Mouse (Mus musculus): ENCODE results near the gene Olfr12. TPM values are rescaled to one million over a fixed set of nuclear protein-coding genes. Genes with fewer than 3 reads are reported as not detected.
A peak's percentile ranks its signal among the peaks of the same experiment; 100 is the strongest.

Gene Olfr12
- polyA plus RNA-seq, 1 experiment, result not detected

- H3K4me3 ChIP-seq (ENCODE audit: insufficient read depth, low read depth, low read length), result no peak overlapping the region
- 68% methylated on average over 4 of the region's 4 CpGs for WGBS
- TF ChIP-seq POLR2A (IDR thresholded peaks at IDR 0.05; ENCODE audit: low read depth, low read length) (no peak), CTCF (conservative IDR thresholded peaks at IDR 0.05; ENCODE audit: insufficient read depth, insufficient read length, low read depth, low read length) (no peak)
- no peak overlapping the region for H3K27ac ChIP-seq (ENCODE audit: insufficient read depth, low read depth, low read length)
- no peaks in the 10 kb centered on the region for H3K27me3 ChIP-seq (replicated peaks; ENCODE audit: control insufficient read depth, insufficient read depth, low read length)
- H3K4me1 ChIP-seq (ENCODE audit: control insufficient read depth, insufficient read depth, low read length), result peaks cover 3% of the 10 kb centered on the region; the same call in 1 of the 2 replicates
- DNase-seq, result no peak
- H3K36me3 ChIP-seq (ENCODE audit: control insufficient read depth, insufficient read depth, low read length), result no peaks in the 10 kb centered on the region
These were observed 29.4 kb downstream of the Olfr12 start for GRCm38 (mm10) chr1:92647026-92647425.

GRCm38 (mm10) chr1:92647752-92648151 is 30.2 kb downstream of the Olfr12 start:
- Histone ChIP-seq H3K4me3 (ENCODE audit: insufficient read depth, low read depth, low read length) (no peak overlapping the region), H3K36me3 (ENCODE audit: control insufficient read depth, insufficient read depth, low read length) (no peaks in the 10 kb centered on the region), H3K4me1 (ENCODE audit: control insufficient read depth, insufficient read depth, low read length) (no peaks in the 10 kb centered on the region), H3K27ac (ENCODE audit: insufficient read depth, low read depth, low read length) (no peak overlapping the region), H3K27me3 (replicated peaks; ENCODE audit: control insufficient read depth, insufficient read depth, low read length) (no peaks in the 10 kb centered on the region)
- DNase-seq, result peak; percentile 67
- 12% methylated on average over 8 of the region's 8 CpGs for WGBS
- TF ChIP-seq CTCF (conservative IDR thresholded peaks at IDR 0.05; ENCODE audit: insufficient read depth, insufficient read length, low read depth, low read length) (peak; percentile 90), POLR2A (IDR thresholded peaks at IDR 0.05; ENCODE audit: low read depth, low read length) (no peak)

GRCm38 (mm10) chr1:92648197-92648596 is 30.6 kb downstream of the Olfr12 start:
- no peak overlapping the region for H3K27ac ChIP-seq (ENCODE audit: insufficient read depth, low read depth, low read length)
- H3K4me3 ChIP-seq (ENCODE audit: insufficient read depth, low read depth, low read length), result no peak overlapping the region
- no peaks in the 10 kb centered on the region for H3K27me3 ChIP-seq (replicated peaks; ENCODE audit: control insufficient read depth, insufficient read depth, low read length)
- 33% methylated on average over 10 of the region's 10 CpGs for WGBS
- no peak for TF ChIP-seq CTCF (conservative IDR thresholded peaks at IDR 0.05; ENCODE audit: insufficient read depth, insufficient read length, low read depth, low read length)
- TF ChIP-seq POLR2A (IDR thresholded peaks at IDR 0.05; ENCODE audit: low read depth, low read length), result no peak
- no peak for DNase-seq
- no peaks in the 10 kb centered on the region for H3K36me3 ChIP-seq (ENCODE audit: control insufficient read depth, insufficient read depth, low read length)
- H3K4me1 ChIP-seq (ENCODE audit: control insufficient read depth, insufficient read depth, low read length), result no peaks in the 10 kb centered on the region

GRCm38 (mm10) chr1:92648673-92649072 is 31.1 kb downstream of the Olfr12 start, which contains the start of gene Otos:
Otos (minus strand) TSS chr1:92648841.
- WGBS, result 16% methylated on average over 8 of the region's 8 CpGs
- DNase-seq, result peak; percentile 64
- Histone ChIP-seq H3K36me3 (ENCODE audit: control insufficient read depth, insufficient read depth, low read length) (no peaks in the 10 kb centered on the region), H3K27me3 (replicated peaks; ENCODE audit: control insufficient read depth, insufficient read depth, low read length) (no peaks in the 10 kb centered on the region), H3K4me3 (ENCODE audit: insufficient read depth, low read depth, low read length) (no peak within 1 kb of the TSS), H3K27ac (ENCODE audit: insufficient read depth, low read depth, low read length) (no peak within 1 kb of the TSS), H3K4me1 (ENCODE audit: control insufficient read depth, insufficient read depth, low read length) (no peaks in the 10 kb centered on the region)
- TF ChIP-seq POLR2A (IDR thresholded peaks at IDR 0.05; ENCODE audit: low read depth, low read length) (no peak), CTCF (conservative IDR thresholded peaks at IDR 0.05; ENCODE audit: insufficient read depth, insufficient read length, low read depth, low read length) (peak; percentile 78)

GRCm38 (mm10) chr1:92651467-92651866 is 33.9 kb downstream of the Olfr12 start:
- no peak for DNase-seq
- H3K4me1 ChIP-seq (ENCODE audit: control insufficient read depth, insufficient read depth, low read length), result no peaks in the 10 kb centered on the region
- H3K27ac ChIP-seq (ENCODE audit: insufficient read depth, low read depth, low read length), result no peak overlapping the region
- 71% methylated on average over 3 of the region's 3 CpGs for WGBS
- TF ChIP-seq POLR2A (IDR thresholded peaks at IDR 0.05; ENCODE audit: low read depth, low read length), result no peak
- no peak for TF ChIP-seq CTCF (conservative IDR thresholded peaks at IDR 0.05; ENCODE audit: insufficient read depth, insufficient read length, low read depth, low read length)
- H3K4me3 ChIP-seq (ENCODE audit: insufficient read depth, low read depth, low read length), result no peak overlapping the region
- no peaks in the 10 kb centered on the region for H3K27me3 ChIP-seq (replicated peaks; ENCODE audit: control insufficient read depth, insufficient read depth, low read length)
- H3K36me3 ChIP-seq (ENCODE audit: control insufficient read depth, insufficient read depth, low read length), result no peaks in the 10 kb centered on the region

- Histone ChIP-seq H3K27me3 (replicated peaks; ENCODE audit: control insufficient read depth, insufficient read depth, low read length) (no peaks in the 10 kb centered on the region), H3K36me3 (ENCODE audit: control insufficient read depth, insufficient read depth, low read length) (no peaks in the 10 kb centered on the region), H3K4me3 (ENCODE audit: insufficient read depth, low read depth, low read length) (no peak overlapping the region), H3K27ac (ENCODE audit: insufficient read depth, low read depth, low read length) (no peak overlapping the region), H3K4me1 (ENCODE audit: control insufficient read depth, insufficient read depth, low read length) (no peaks in the 10 kb centered on the region)
- DNase-seq, result no peak
- TF ChIP-seq POLR2A (IDR thresholded peaks at IDR 0.05; ENCODE audit: low read depth, low read length) (no peak), CTCF (conservative IDR thresholded peaks at IDR 0.05; ENCODE audit: insufficient read depth, insufficient read length, low read depth, low read length) (no peak)
- WGBS, result 93% methylated on average over 3 of the region's 3 CpGs
These were observed 35.6 kb downstream of the Olfr12 start for GRCm38 (mm10) chr1:92653179-92653578.

- DNase-seq, result no peak
- Histone ChIP-seq H3K36me3 (ENCODE audit: control insufficient read depth, insufficient read depth, low read length) (no peaks in the 10 kb centered on the region), H3K4me3 (ENCODE audit: insufficient read depth, low read depth, low read length) (no peak overlapping the region), H3K4me1 (ENCODE audit: control insufficient read depth, insufficient read depth, low read length) (no peaks in the 10 kb centered on the region), H3K27ac (ENCODE audit: insufficient read depth, low read depth, low read length) (no peak overlapping the region), H3K27me3 (replicated peaks; ENCODE audit: control insufficient read depth, insufficient read depth, low read length) (no peaks in the 10 kb centered on the region)
- 73% methylated on average over 2 of the region's 2 CpGs for WGBS
- TF ChIP-seq CTCF (conservative IDR thresholded peaks at IDR 0.05; ENCODE audit: insufficient read depth, insufficient read length, low read depth, low read length) (no peak), POLR2A (IDR thresholded peaks at IDR 0.05; ENCODE audit: low read depth, low read length) (no peak)
These were observed 37.1 kb downstream of the Olfr12 start for GRCm38 (mm10) chr1:92654676-92655075.

Measured in kidney, adult 2 months (tissue).